Mouse (Mus musculus): ENCODE measurements around the gene Sos2. TPM values are rescaled to one million over a fixed set of nuclear protein-coding genes. Genes with fewer than 3 reads are reported as not detected.

The Sos2 gene
- polyA plus RNA-seq, 1 experiment from 2014 or later: 12.9 TPM

DNA sequence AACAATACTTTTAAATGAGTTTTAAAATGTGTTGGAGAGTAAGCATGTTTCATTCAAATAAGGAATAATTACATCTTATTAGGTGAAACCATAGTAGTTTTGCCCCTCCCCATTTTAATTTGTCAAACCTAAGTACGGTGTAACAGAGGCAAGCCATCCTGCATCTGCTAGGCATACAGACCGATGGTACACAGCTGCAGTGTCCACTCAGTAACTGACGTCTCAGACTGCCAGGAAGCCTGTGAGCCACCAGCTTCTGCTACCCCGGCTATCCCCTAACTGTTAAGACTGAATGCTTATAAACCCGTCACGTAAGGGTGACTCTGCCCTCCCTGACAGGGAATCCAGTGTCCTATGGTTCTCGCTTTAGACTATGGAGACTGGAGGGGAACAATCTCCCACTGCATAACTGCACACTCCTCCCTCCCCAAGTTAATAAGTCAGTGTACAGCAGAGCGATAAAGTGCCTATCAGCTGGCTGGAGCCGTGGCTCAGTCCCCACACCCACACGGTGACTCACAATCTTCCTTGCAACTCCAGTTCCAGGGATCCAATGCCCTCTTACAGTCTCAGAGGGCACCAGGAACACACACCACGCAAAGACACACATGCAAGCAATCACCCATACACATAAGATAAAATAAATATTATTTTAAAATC, 23.3 kb upstream of the Sos2 start:
- H3K4me2 ChIP-seq (ENCODE audit: low read length): no peak overlapping the region
- H3K4me3 ChIP-seq (ENCODE audit: low read depth, low read length): no peak overlapping the region
- H3K27me3 ChIP-seq (ENCODE audit: control insufficient read depth, insufficient read depth, low read depth, low read length): no peaks in the 10 kb centered on the region
- no peak overlapping the region for H3K27ac ChIP-seq (ENCODE audit: low read length)
- no peaks in the 10 kb centered on the region for H3K4me1 ChIP-seq (ENCODE audit: control insufficient read depth, insufficient read depth, low read length)
- H3K9ac ChIP-seq (ENCODE audit: low read depth, low read length): no peak overlapping the region
- H3K36me3 ChIP-seq (ENCODE audit: control insufficient read depth, insufficient read depth, low read length): peaks cover 4% of the 10 kb centered on the region
- 89% methylated on average over 11 of the region's 11 CpGs for WGBS
- H3K9me3 ChIP-seq (replicated peaks; ENCODE audit: control insufficient read depth, low read length, poor library complexity, severe bottlenecking): no peaks in the 10 kb centered on the region
- no peak for ATAC-seq

- WGBS: 86% methylated on average over 6 of the region's 6 CpGs
- Histone ChIP-seq H3K4me3 (ENCODE audit: low read depth, low read length) (no peak overlapping the region), H3K9ac (ENCODE audit: low read depth, low read length) (no peak overlapping the region), H3K4me1 (ENCODE audit: control insufficient read depth, insufficient read depth, low read length) (no peaks in the 10 kb centered on the region), H3K4me2 (ENCODE audit: low read length) (no peak overlapping the region), H3K27ac (ENCODE audit: low read length) (no peak overlapping the region), H3K9me3 (replicated peaks; ENCODE audit: control insufficient read depth, low read length, poor library complexity, severe bottlenecking) (no peaks in the 10 kb centered on the region), H3K36me3 (ENCODE audit: control insufficient read depth, insufficient read depth, low read length) (peaks cover 6% of the 10 kb centered on the region), H3K27me3 (ENCODE audit: control insufficient read depth, insufficient read depth, low read depth, low read length) (no peaks in the 10 kb centered on the region)
- no peak for ATAC-seq
Observed at GRCm38 (mm10) chr12:69698352-69698751, 16.7 kb upstream of the Sos2 start.

DNA sequence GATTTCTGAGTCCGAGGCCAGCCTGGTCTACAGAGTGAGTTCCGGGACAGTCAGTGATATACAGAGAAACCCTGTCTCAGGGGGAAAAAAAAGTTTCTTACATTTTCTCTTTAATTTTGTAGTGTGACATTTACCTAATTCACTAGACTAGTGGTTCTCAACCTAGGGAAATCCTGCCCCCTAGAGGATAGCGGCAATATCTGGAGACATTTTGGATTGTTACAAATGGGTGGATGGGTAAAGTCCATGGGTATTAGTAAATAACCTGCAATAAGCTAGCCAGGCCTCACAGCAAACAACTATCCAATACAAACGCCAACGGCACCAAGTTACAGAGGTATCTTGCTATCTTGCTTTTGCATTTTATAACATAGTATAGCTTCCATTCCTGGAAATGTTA, 15.1 kb upstream of the Sos2 start:
- H3K4me1 ChIP-seq (ENCODE audit: control insufficient read depth, insufficient read depth, low read length): no peaks in the 10 kb centered on the region
- ATAC-seq: no peak
- H3K27ac ChIP-seq (ENCODE audit: low read length): no peak overlapping the region
- WGBS: 81% methylated on average over 5 of the region's 5 CpGs
- no peaks in the 10 kb centered on the region for H3K9me3 ChIP-seq (replicated peaks; ENCODE audit: control insufficient read depth, low read length, poor library complexity, severe bottlenecking)
- no peaks in the 10 kb centered on the region for H3K27me3 ChIP-seq (ENCODE audit: control insufficient read depth, insufficient read depth, low read depth, low read length)
- no peak overlapping the region for H3K4me2 ChIP-seq (ENCODE audit: low read length)
- no peak overlapping the region for H3K9ac ChIP-seq (ENCODE audit: low read depth, low read length)
- H3K36me3 ChIP-seq (ENCODE audit: control insufficient read depth, insufficient read depth, low read length): peaks cover 4% of the 10 kb centered on the region
- no peak overlapping the region for H3K4me3 ChIP-seq (ENCODE audit: low read depth, low read length)

- H3K4me3 ChIP-seq (ENCODE audit: low read depth, low read length): no peak overlapping the region
- H3K4me1 ChIP-seq (ENCODE audit: control insufficient read depth, insufficient read depth, low read length): no peaks in the 10 kb centered on the region
- H3K36me3 ChIP-seq (ENCODE audit: control insufficient read depth, insufficient read depth, low read length): no peaks in the 10 kb centered on the region; the same call in 1 of the 2 replicates
- no peak overlapping the region for H3K9ac ChIP-seq (ENCODE audit: low read depth, low read length)
- no peaks in the 10 kb centered on the region for H3K27me3 ChIP-seq (ENCODE audit: control insufficient read depth, insufficient read depth, low read depth, low read length)
- H3K9me3 ChIP-seq (replicated peaks; ENCODE audit: control insufficient read depth, low read length, poor library complexity, severe bottlenecking): no peaks in the 10 kb centered on the region
- no peak for ATAC-seq
- WGBS: 74% methylated on average over 17 of the region's 17 CpGs
- H3K4me2 ChIP-seq (ENCODE audit: low read length): no peak overlapping the region
- no peak overlapping the region for H3K27ac ChIP-seq (ENCODE audit: low read length)
Observed at GRCm38 (mm10) chr12:69693471-69693870, 11.8 kb upstream of the Sos2 start.

DNA sequence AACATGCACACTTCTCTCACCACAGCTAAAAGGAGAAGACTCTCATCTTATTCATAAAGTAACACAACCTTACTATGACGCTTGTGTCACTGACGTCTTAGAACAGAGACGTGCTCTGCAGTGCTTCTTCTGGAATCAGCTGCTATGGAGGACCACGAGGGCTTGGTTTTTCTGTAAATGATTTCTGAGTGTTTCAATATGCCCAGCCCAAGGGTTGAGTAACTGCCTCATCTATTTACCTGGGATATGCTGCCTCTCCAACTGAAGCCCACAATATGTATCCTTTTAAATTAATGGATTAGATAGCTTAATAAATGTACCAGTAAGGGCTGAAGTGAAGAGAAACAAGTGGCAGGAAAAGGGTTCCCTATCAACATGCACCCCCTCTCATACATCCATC, 9.1 kb upstream of the Sos2 start:
- no peaks in the 10 kb centered on the region for H3K4me1 ChIP-seq (ENCODE audit: control insufficient read depth, insufficient read depth, low read length)
- H3K27ac ChIP-seq (ENCODE audit: low read length): no peak overlapping the region
- H3K36me3 ChIP-seq (ENCODE audit: control insufficient read depth, insufficient read depth, low read length): no peaks in the 10 kb centered on the region
- H3K4me2 ChIP-seq (ENCODE audit: low read length): no peak overlapping the region
- no peaks in the 10 kb centered on the region for H3K27me3 ChIP-seq (ENCODE audit: control insufficient read depth, insufficient read depth, low read depth, low read length)
- H3K9ac ChIP-seq (ENCODE audit: low read depth, low read length): no peak overlapping the region
- no peak for ATAC-seq
- H3K9me3 ChIP-seq (replicated peaks; ENCODE audit: control insufficient read depth, low read length, poor library complexity, severe bottlenecking): no peaks in the 10 kb centered on the region
- no peak overlapping the region for H3K4me3 ChIP-seq (ENCODE audit: low read depth, low read length)
- WGBS: 93% methylated on average over 4 of the region's 4 CpGs

DNA sequence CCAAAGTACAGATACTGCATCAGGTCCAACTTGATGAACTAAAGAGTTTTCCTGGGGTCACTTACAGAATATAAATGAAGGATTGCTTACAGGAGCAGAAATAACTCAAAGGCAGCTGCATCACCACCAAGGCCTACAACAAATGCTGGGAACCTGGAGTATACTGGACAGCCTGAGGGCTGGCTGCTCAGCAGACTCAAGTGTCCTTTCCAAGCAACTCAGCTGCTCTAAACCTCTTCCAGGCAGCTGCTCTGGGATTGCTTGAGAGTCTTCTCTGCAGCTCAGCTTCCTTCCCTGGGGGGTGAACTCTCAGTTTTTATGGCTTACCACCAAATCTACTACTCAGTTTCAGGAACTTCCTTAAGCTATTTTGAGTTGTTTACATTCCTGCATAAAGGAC, 7.4 kb upstream of the Sos2 start:
- H3K4me3 ChIP-seq (ENCODE audit: low read depth, low read length): no peak overlapping the region
- no peak for ATAC-seq
- no peak overlapping the region for H3K9ac ChIP-seq (ENCODE audit: low read depth, low read length)
- H3K9me3 ChIP-seq (replicated peaks; ENCODE audit: control insufficient read depth, low read length, poor library complexity, severe bottlenecking): no peaks in the 10 kb centered on the region
- H3K27ac ChIP-seq (ENCODE audit: low read length): no peak overlapping the region
- H3K27me3 ChIP-seq (ENCODE audit: control insufficient read depth, insufficient read depth, low read depth, low read length): no peaks in the 10 kb centered on the region
- H3K4me1 ChIP-seq (ENCODE audit: control insufficient read depth, insufficient read depth, low read length): no peaks in the 10 kb centered on the region
- no peaks in the 10 kb centered on the region for H3K36me3 ChIP-seq (ENCODE audit: control insufficient read depth, insufficient read depth, low read length)
- H3K4me2 ChIP-seq (ENCODE audit: low read length): no peak overlapping the region

- no peak overlapping the region for H3K4me2 ChIP-seq (ENCODE audit: low read length)
- H3K27ac ChIP-seq (ENCODE audit: low read length): no peak overlapping the region
- no peak for ATAC-seq
- H3K4me1 ChIP-seq (ENCODE audit: control insufficient read depth, insufficient read depth, low read length): no peaks in the 10 kb centered on the region
- no peaks in the 10 kb centered on the region for H3K36me3 ChIP-seq (ENCODE audit: control insufficient read depth, insufficient read depth, low read length)
- no peaks in the 10 kb centered on the region for H3K27me3 ChIP-seq (ENCODE audit: control insufficient read depth, insufficient read depth, low read depth, low read length)
- H3K9me3 ChIP-seq (replicated peaks; ENCODE audit: control insufficient read depth, low read length, poor library complexity, severe bottlenecking): no peaks in the 10 kb centered on the region
- WGBS: 58% methylated on average over 2 of the region's 2 CpGs
- H3K4me3 ChIP-seq (ENCODE audit: low read depth, low read length): no peak overlapping the region
- no peak overlapping the region for H3K9ac ChIP-seq (ENCODE audit: low read depth, low read length)
Observed at GRCm38 (mm10) chr12:69688368-69688767, 6.7 kb upstream of the Sos2 start.

DNA sequence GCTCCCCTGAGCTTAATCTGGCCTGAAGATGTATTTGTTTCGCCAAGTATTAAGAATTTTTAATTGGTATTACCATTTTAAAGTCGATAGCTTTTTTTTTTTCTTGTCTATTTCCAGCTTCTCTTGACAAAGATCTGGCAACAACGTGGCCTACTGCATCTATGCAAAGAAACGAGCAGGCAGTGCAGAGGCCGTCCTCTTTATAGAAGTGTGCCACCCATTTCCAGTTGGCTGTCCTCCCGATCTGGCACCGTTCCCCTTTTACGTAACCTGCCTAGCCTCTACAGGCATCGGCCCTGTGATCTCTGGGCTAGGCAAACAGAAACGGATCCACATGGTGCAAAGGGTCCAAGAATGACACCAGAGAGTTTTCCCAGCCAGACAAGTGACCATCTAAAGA, 1.9 kb upstream of the Sos2 start:
- H3K4me1 ChIP-seq (ENCODE audit: control insufficient read depth, insufficient read depth, low read length): peaks cover 13% of the 10 kb centered on the region
- no peak for ATAC-seq
- H3K4me2 ChIP-seq (ENCODE audit: low read length): no peak overlapping the region
- no peaks in the 10 kb centered on the region for H3K36me3 ChIP-seq (ENCODE audit: control insufficient read depth, insufficient read depth, low read length)
- 39% methylated on average over 10 of the region's 10 CpGs for WGBS
- H3K27me3 ChIP-seq (ENCODE audit: control insufficient read depth, insufficient read depth, low read depth, low read length): no peaks in the 10 kb centered on the region
- H3K4me3 ChIP-seq (ENCODE audit: low read depth, low read length): no peak overlapping the region
- no peaks in the 10 kb centered on the region for H3K9me3 ChIP-seq (replicated peaks; ENCODE audit: control insufficient read depth, low read length, poor library complexity, severe bottlenecking)
- no peak overlapping the region for H3K27ac ChIP-seq (ENCODE audit: low read length)
- no peak overlapping the region for H3K9ac ChIP-seq (ENCODE audit: low read depth, low read length)

GRCm38 (mm10) chr12:69682788-69683419, 1.3 kb upstream of the Sos2 start:
- Histone ChIP-seq H3K4me1 (ENCODE audit: control insufficient read depth, insufficient read depth, low read length) (peaks cover 13% of the 10 kb centered on the region), H3K36me3 (ENCODE audit: control insufficient read depth, insufficient read depth, low read length) (no peaks in the 10 kb centered on the region), H3K9me3 (replicated peaks; ENCODE audit: control insufficient read depth, low read length, poor library complexity, severe bottlenecking) (no peaks in the 10 kb centered on the region), H3K4me2 (ENCODE audit: low read length) (peak overlapping the region; percentile 63), H3K9ac (ENCODE audit: low read depth, low read length) (no peak overlapping the region), H3K4me3 (ENCODE audit: low read depth, low read length) (no peak overlapping the region), H3K27me3 (ENCODE audit: control insufficient read depth, insufficient read depth, low read depth, low read length) (no peaks in the 10 kb centered on the region), H3K27ac (ENCODE audit: low read length) (no peak overlapping the region)
- ATAC-seq: no peak
- 51% methylated on average over 14 of the region's 14 CpGs for WGBS

Measured in midbrain, embryonic 16.5 days (tissue).